Mouse (Mus musculus): ENCODE measurements around the gene Map3k1. TPM values are rescaled to one million over a fixed set of nuclear protein-coding genes. Genes with fewer than 3 reads are reported as not detected.

Map3k1 gene
- 4.1 TPM for polyA plus RNA-seq (2014; fragmentation: Illumina TruSeq; extraction: RNeasy Lipid Tissue Mini Kit (QIAGEN cat#74804); ENCODE audit: low read depth, low replicate concordance)

GRCm38 (mm10) chr13:111808637-111809465 is at the start of gene Map3k1:
Gene Map3k1 (minus strand): TSS chr13:111808993.

Other genes with a start within 250 kb of the Map3k1 start
- gene Gm10198, start 216.2 kb downstream of the Map3k1 start, polyA plus RNA-seq (2014; fragmentation: Illumina TruSeq; extraction: RNeasy Lipid Tissue Mini Kit (QIAGEN cat#74804); ENCODE audit: low read depth, low replicate concordance) = not detected
- 101 TPM for gene Mier3, start 128.0 kb downstream of the Map3k1 start, polyA plus RNA-seq (2014; fragmentation: Illumina TruSeq; extraction: RNeasy Lipid Tissue Mini Kit (QIAGEN cat#74804); ENCODE audit: low read depth, low replicate concordance)

Data from testis, adult 10 weeks (tissue).